Mouse (Mus musculus): ENCODE measurements around the gene Capzb.

DNA sequence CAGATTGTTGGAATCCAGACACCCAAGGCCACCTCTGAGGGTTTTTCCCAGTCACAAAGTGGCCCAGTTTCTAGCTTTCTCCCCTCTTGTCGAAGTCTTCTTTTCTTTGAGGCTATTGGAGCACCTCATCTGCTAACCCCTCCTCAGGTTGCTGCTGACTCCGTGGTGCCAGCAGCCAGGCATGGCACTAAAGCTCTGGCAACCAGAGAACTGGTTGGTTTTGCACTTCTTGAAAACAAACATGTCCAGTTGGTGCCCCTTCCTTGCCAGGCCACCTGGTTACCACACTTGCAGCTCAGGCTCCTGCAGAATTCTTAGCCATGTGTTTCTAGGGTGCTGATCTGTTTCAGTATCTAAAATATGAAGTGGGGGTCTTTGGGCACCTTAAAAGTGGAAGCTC is 52.8 kb downstream of the Capzb start:
- TF ChIP-seq CTCF (IDR thresholded peaks at IDR 0.05) = no peak
- no peak for TF ChIP-seq EP300 (IDR thresholded peaks at IDR 0.05)

All from lung, postnatal 0 days (tissue).